Mouse (Mus musculus) forebrain, embryonic 14.5 days (tissue): ENCODE measurements around the gene Prss43. TPM values are rescaled to one million over a fixed set of nuclear protein-coding genes. Genes with fewer than 3 reads are reported as not detected.

ENCODE experiments used
- ATAC-seq: fragments of 200-750 bp; cut with Nextera tagmentation; 2 replicates; pipeline ENCODE4 v1.8.0; 2017; ENCODE audit warnings: mild to moderate bottlenecking, moderate library complexity
- DNase-seq: peaks from one replicate; pipeline ENCODE4 v3.0.0-alpha.2; 2015; ENCODE audit warnings: low spot score
- H3K27ac ChIP-seq: fragments of 300-500 bp; sonication (generic); 2 replicates; pipeline ENCODE4 v1.5.1; 2014; ENCODE audit warnings: low read depth, mild to moderate bottlenecking, control low read depth, low read length, moderate library complexity
- H3K27me3 ChIP-seq: fragments of 300-500 bp; sonication (generic); replicated peaks from 2 replicates; pipeline ENCODE4 v1.6.1; 2014; ENCODE audit warnings: low read length, control low read depth, mixed read lengths; ENCODE audit not compliant: control insufficient read depth, insufficient read depth
- H3K36me3 ChIP-seq: fragments of 300-500 bp; sonication (generic); 2 replicates; pipeline ENCODE4 v1.6.1; 2014; ENCODE audit warnings: low read length, control low read depth; ENCODE audit not compliant: control insufficient read depth, insufficient read depth
- H3K4me1 ChIP-seq: fragments of 300-500 bp; sonication (generic); 2 replicates; pipeline ENCODE4 v1.6.1; 2014; ENCODE audit warnings: antibody characterized with exemption, low read length, control low read depth; ENCODE audit not compliant: control insufficient read depth, insufficient read depth
- H3K4me2 ChIP-seq: fragments of 300-500 bp; sonication (generic); 2 replicates; pipeline ENCODE4 v1.6.1; 2014; ENCODE audit warnings: mild to moderate bottlenecking, control low read depth, low read length
- H3K4me3 ChIP-seq: fragments of 300-500 bp; sonication (generic); 2 replicates; pipeline ENCODE4 v1.5.1; 2014; ENCODE audit warnings: low read depth, low read length, control low read depth
- H3K9ac ChIP-seq: fragments of 300-500 bp; sonication (generic); 2 replicates; pipeline ENCODE4 v1.6.1; 2014; ENCODE audit warnings: mild to moderate bottlenecking, low read length, control low read depth, moderate library complexity
- H3K9me3 ChIP-seq: fragments of 300-500 bp; sonication (generic); replicated peaks from 2 replicates; pipeline ENCODE4 v1.6.1; 2016; ENCODE audit warnings: low read length, control low read depth, mixed read lengths; ENCODE audit not compliant: control insufficient read depth
- WGBS: fragments of 180-500 bp; shearing (Covaris S2); extraction: QIAGEN DNeasy Blood & Tissue Kit; methylation state at CpG from one replicate; pipeline ENCODE4 v1.1.7; 2014; 5-methylcytosine and 5-hydroxymethylcytosine counted together
- polyA plus RNA-seq: library from polyadenylated mRNA; unstranded; fragments of >200 nt; fragmentation: Nextera tagmentation; extraction: Ambion mirVana; gene quantifications from 2 replicates; pipeline ENCODE4 v1.2.1, GENCODE M21; 2014

Prss43 gene
- polyA plus RNA-seq, 1 experiment from 2014 or later: not detected

DNA sequence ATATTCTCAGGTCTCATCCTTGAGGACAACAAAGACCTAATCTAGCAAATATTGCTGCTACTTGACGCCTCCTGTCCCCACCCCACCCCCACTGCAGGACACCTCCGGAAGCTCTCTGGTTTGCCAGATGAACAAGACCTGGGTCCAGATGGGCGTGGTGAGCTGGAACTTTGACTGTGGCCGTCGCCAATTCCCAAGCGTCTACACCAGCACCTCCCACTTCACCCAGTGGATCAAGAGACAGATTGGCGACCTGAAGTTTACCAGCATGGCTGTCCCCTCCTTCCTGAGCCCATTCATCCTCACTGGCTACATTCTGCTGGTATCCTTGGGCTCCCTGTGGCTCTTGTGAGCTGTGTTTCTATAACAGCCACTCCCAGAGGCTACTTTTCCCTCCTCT lies 29.4 kb downstream of the Prss43 start:
- no peaks in the 10 kb centered on the region for H3K9me3 ChIP-seq
- DNase-seq (no peak), ATAC-seq (no peak)
- no peak overlapping the region for H3K4me3 ChIP-seq
- H3K36me3 ChIP-seq: no peaks in the 10 kb centered on the region
- H3K27me3 ChIP-seq: 0 out of 2 replicates have a peak, but pooled peaks cover 8% of the 10 kb centered on the region
- no peak overlapping the region for H3K9ac ChIP-seq
- H3K4me2 ChIP-seq: no peak overlapping the region
- 78% methylated on average over 7 of the region's 7 CpGs for WGBS
- H3K27ac ChIP-seq: no peak overlapping the region
- H3K4me1 ChIP-seq: 0 out of 2 replicates have a peak, but pooled peaks cover 3% of the 10 kb centered on the region

DNA sequence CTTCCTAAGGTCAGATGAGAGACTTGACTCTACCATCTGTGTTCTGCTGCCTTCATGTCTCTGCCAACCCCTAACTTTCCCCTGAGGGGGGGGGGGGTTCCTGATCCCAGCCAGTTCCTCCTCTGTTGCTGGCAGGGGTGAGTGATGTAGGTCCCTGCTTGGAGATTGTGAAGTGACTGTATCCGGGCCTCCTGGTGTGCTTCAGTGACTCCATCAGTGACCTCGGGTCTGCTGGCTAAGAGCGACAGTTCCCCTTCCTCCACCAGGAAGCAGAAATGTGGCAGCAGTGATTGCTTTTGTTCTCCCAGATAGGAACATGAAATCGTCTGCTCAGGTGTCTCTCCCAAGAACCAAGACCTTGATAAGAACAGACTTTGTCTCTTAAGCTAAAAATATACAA lies 30.4 kb downstream of the Prss43 start:
- Histone ChIP-seq H3K27ac (no peak overlapping the region), H3K9me3 (no peaks in the 10 kb centered on the region), H3K4me3 (no peak overlapping the region), H3K36me3 (no peaks in the 10 kb centered on the region), H3K9ac (no peak overlapping the region), H3K4me2 (no peak overlapping the region), H3K4me1 (0 out of 2 replicates have a peak, but pooled peaks cover 3% of the 10 kb centered on the region), H3K27me3 (0 out of 2 replicates have a peak, but pooled peaks cover 8% of the 10 kb centered on the region)
- DNase-seq (no peak), ATAC-seq (no peak)
- 75% methylated on average over 4 of the region's 4 CpGs for WGBS

DNA sequence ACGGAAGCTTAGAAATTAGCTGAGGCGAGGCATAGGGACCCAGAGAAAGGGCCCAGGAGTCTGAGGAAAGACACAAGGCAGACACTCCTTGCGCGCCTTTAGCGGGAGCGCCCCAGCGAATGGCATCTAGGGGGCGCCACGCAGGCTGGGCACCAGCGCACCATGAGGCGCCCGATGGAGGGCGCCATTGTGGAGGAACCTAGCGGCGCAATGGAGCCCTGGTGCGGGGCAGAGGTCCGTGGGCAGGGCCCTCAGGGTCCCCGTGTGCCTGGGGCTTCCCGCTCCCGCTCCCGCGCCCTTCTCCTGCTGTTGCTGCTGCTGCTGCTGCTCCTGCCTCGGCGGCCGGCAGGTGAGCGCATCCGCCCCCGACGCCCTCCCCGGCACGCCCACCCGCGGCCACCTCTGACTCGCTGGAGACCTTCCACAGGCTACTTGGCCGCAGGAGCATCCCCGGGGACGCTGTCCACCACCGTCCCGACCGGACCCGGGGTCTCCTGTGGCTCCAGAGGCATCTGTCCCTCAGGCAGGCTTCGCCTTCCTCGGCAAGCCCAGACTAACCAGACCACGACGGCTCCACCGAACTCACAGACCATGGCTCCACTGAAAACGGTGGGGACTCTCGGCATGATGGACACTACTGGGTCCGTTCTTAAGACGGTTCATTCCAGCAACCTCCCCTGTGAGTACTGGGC lies 31.4 kb downstream of the Prss43 start, which contains the start of gene Prss50:
Gene Prss50 (plus strand): TSS at position 187 of the 692 bp plus-strand sequence.
- H3K9ac ChIP-seq: 0 out of 2 replicates have a peak within 1 kb of the TSS, but pooled peaks have one; percentile 21
- H3K36me3 ChIP-seq: no peaks in the 10 kb centered on the region
- ATAC-seq (no peak), DNase-seq (peak; percentile 23)
- H3K27ac ChIP-seq: no peak within 1 kb of the TSS
- 9% methylated on average over 41 of the region's 50 CpGs for WGBS
- H3K4me3 ChIP-seq: peak within 1 kb of the TSS; percentile 15; the same call in 1 of the 2 replicates
- peak within 1 kb of the TSS; percentile 44 for H3K4me2 ChIP-seq
- 0 out of 2 replicates have a peak, but pooled peaks cover 8% of the 10 kb centered on the region for H3K27me3 ChIP-seq
- H3K9me3 ChIP-seq: no peaks in the 10 kb centered on the region
- 0 out of 2 replicates have a peak, but pooled peaks cover 3% of the 10 kb centered on the region for H3K4me1 ChIP-seq

DNA sequence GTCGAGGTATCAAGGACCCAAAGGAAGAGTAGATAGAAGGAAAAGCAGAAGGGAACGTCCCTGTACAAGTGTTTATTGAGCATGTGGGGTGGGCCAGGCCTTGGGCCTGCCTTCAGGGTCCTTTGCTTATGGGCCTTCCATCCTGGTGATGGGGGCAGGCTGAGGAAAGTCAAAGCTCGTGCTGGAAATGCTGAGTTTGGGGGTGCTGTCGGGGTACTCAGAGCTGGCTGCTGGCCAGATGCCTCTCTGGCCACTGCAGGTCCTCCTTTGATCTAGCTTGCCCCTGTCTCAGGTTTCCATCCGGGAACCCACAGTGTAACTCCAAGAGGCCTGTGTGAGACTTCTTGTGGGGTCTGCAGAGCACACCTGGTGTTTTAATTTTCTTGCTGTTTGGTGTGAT lies 32.0 kb downstream of the Prss43 start:
- no peak overlapping the region for H3K4me3 ChIP-seq
- WGBS: 59% methylated on average over 5 of the region's 5 CpGs
- H3K9me3 ChIP-seq: no peaks in the 10 kb centered on the region
- H3K9ac ChIP-seq: no peak overlapping the region
- ATAC-seq (no peak), DNase-seq (no peak)
- H3K36me3 ChIP-seq: no peaks in the 10 kb centered on the region
- H3K27me3 ChIP-seq: 0 out of 2 replicates have a peak, but pooled peaks cover 8% of the 10 kb centered on the region
- H3K4me2 ChIP-seq: no peak overlapping the region
- H3K4me1 ChIP-seq: 0 out of 2 replicates have a peak, but pooled peaks cover 3% of the 10 kb centered on the region
- H3K27ac ChIP-seq: no peak overlapping the region

DNA sequence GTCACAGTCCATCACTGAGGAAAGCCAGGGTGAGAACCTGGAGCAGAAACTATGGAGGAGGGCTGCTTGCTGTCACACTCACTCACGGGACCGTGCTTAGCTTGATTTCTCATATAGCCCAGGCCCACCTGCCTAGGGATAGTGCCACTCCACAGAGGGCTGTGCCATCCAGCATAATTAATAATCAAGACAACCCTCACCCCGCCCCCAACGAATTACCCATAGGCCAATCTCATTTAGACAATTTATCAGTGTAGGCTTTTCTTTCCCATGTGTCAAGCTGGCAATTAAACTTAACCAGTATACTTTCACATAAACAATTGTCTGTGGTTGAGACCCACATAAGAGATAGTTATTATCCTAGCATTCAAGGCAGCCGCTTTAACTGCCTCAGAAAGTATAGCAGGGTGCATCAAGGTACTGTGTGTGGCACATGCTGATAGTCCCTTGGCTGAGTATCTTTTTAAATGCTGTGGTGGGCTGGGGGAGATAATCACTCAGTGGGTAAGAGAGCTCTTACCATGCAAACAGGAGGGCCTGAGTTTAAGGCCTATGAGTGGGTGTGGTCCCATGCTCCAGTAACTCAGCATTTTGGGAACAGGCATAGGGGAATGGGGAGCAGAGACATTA lies 32.6 kb downstream of the Prss43 start:
- H3K9me3 ChIP-seq: no peaks in the 10 kb centered on the region
- no peak for ATAC-seq
- no peak for DNase-seq
- H3K4me1 ChIP-seq: 0 out of 2 replicates have a peak, but pooled peaks cover 3% of the 10 kb centered on the region
- H3K27me3 ChIP-seq: 0 out of 2 replicates have a peak, but pooled peaks cover 8% of the 10 kb centered on the region
- no peak overlapping the region for H3K27ac ChIP-seq
- no peak overlapping the region for H3K4me2 ChIP-seq
- no peaks in the 10 kb centered on the region for H3K36me3 ChIP-seq
- H3K4me3 ChIP-seq: no peak overlapping the region
- 83% methylated on average over 5 of the region's 5 CpGs for WGBS
- no peak overlapping the region for H3K9ac ChIP-seq

DNA sequence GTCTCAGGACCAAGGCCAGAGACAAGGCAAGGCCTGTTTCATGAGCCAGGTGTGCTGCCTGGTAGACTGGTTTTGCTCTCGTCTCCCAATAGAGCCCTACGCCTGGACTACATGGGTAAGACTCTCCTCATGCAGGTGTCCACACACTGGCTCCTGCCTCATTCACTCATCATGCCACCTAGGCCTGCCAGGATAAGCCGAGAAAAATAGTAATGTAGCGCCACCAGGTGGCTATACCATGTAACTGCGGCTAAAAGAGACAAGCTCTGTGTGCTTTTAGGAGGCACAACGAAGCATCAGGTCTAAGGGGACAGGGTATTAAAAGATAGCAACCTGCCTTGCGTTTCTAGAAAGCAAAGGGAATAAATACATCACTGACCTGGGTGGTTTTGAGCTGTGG lies 44.5 kb downstream of the Prss43 start:
- Histone ChIP-seq H3K4me2 (no peak overlapping the region), H3K27me3 (0 out of 2 replicates have a peak, but pooled peaks cover 16% of the 10 kb centered on the region), H3K36me3 (no peaks in the 10 kb centered on the region), H3K4me3 (no peak overlapping the region), H3K27ac (no peak overlapping the region), H3K9ac (no peak overlapping the region), H3K4me1 (peaks cover 12% of the 10 kb centered on the region), H3K9me3 (no peaks in the 10 kb centered on the region)
- ATAC-seq (no peak), DNase-seq (peak; percentile 64)
- 19% methylated on average over 7 of the region's 7 CpGs for WGBS

DNA sequence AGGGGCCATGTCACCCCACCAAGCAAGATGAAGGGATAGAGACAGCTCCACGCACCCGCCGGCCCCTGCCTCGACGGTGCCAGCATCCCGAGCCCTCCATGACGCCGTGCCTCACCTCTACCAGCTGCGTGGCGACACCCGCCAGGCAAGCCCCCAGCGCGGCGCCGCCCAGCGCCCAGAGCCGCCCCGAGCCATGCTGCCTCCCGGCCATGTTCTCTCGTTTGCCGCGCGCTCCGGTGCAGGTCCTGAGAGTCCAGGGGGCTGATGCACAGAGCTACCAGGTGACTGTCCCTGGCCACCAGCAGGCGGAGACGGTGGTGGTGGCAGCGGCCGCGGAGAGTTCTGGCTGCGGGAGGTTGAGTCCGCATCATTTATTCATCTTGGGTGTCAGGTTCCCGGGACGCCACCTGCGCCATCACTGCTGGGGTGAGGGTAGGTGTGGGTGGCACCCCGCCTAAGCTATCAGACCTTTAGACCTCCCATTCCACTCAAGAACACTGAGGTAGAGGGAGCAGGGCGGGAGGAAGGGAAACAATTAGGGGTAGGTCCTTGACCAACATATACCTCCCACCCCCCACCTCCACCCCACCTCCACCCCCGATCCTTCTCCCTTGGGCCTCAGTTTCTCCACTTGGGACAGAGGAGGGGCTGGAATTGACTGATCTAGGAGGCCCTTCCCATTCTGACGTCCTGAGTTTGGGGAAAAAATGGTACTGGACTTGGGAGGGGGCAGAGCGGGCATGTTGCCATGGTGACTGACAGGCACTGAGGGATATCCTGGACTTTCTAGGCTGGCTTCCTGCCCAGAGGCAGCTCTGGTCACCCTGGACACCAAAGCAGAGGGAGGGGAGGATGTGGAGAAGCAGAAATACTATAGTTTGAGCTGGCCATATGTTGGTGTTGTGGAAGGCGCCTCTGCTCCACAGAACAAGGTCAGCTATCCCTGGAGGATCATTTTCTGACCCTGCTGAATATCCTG lies 47.5 kb downstream of the Prss43 start:
- H3K4me1 ChIP-seq: peaks cover 12% of the 10 kb centered on the region
- H3K4me3 ChIP-seq: peak overlapping the region; percentile 23
- H3K9me3 ChIP-seq: no peaks in the 10 kb centered on the region
- peak overlapping the region; percentile 45 for H3K9ac ChIP-seq
- peaks cover 18% of the 10 kb centered on the region for H3K27me3 ChIP-seq
- H3K36me3 ChIP-seq: no peaks in the 10 kb centered on the region
- H3K27ac ChIP-seq: no peak overlapping the region
- WGBS: 8% methylated on average over 40 of the region's 40 CpGs
- DNase-seq (peak; percentile 78), ATAC-seq (peak; percentile 76)
- H3K4me2 ChIP-seq: peak overlapping the region; percentile 54

DNA sequence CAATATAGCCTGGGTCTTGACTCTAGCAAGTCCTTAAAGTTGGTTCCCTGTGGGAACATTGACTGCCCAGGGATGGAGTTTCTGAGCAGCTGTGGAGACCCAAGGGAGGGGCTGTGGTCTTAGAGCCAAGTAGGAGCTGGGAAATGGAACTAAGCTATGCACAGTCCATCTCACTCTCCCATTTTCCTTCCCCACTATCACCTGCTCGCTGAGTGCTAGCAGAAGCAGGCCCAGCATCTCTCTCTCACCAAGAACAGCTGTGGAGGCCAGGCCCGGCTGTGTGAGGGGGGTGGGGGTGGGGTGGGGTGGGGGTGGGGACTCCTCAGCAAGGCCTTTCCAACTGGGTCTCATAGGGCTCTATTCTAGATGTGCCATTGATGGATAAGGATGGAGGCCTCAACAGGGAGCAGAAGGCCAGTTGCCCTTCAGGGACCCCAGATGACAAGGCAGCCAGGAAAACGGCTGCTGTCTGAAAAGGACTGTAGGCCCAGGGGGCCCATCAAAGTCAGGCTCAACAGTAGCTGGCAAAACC lies 48.2 kb downstream of the Prss43 start:
- peaks cover 25% of the 10 kb centered on the region for H3K27me3 ChIP-seq
- no peak overlapping the region for H3K9ac ChIP-seq
- ATAC-seq: peak; percentile 30; the same call in 1 of the 2 replicates
- peaks cover 12% of the 10 kb centered on the region for H3K4me1 ChIP-seq
- peak; percentile 7 for DNase-seq
- 11% methylated on average over 3 of the region's 3 CpGs for WGBS
- H3K4me3 ChIP-seq: no peak overlapping the region
- H3K36me3 ChIP-seq: no peaks in the 10 kb centered on the region
- H3K9me3 ChIP-seq: no peaks in the 10 kb centered on the region
- peak overlapping the region; percentile 54; the same call in 1 of the 2 replicates for H3K4me2 ChIP-seq
- H3K27ac ChIP-seq: no peak overlapping the region
